Mouse (Mus musculus) midbrain, embryonic 15.5 days (tissue): ENCODE results near the gene Vps9d1. TPM values are rescaled to one million over a fixed set of nuclear protein-coding genes. Genes with fewer than 3 reads are reported as not detected.
"Not testable (repeated sequence)": the region's sequence is repeated elsewhere in the genome, so short reads cannot be mapped to it uniquely, and the experiment has no call there.

Experiments
- ATAC-seq: fragments of 200-750 bp; cut with Nextera tagmentation; replicated peaks from 2 replicates; pipeline ENCODE4 v1.8.0; 2017; ENCODE audit warnings: moderate TSS enrichment
- H3K27ac ChIP-seq: fragments of 300-500 bp; sonication (generic); 2 replicates; pipeline ENCODE4 v1.5.1; 2015; ENCODE audit warnings: mild to moderate bottlenecking, inconsistent platforms
- H3K27me3 ChIP-seq: fragments of 300-500 bp; sonication (generic); replicated peaks from 2 replicates; pipeline ENCODE4 v1.6.1; 2015; ENCODE audit warnings: inconsistent platforms
- H3K36me3 ChIP-seq: fragments of 300-500 bp; sonication (generic); replicated peaks from 2 replicates; pipeline ENCODE4 v1.6.1; 2015; ENCODE audit warnings: inconsistent platforms
- H3K4me1 ChIP-seq: fragments of 300-500 bp; sonication (generic); 2 replicates; pipeline ENCODE4 v1.6.1; 2015; ENCODE audit warnings: inconsistent platforms
- H3K4me2 ChIP-seq: fragments of 300-500 bp; sonication (generic); 2 replicates; pipeline ENCODE4 v1.6.1; 2015; ENCODE audit warnings: inconsistent platforms, mild to moderate bottlenecking, moderate library complexity
- H3K4me3 ChIP-seq: fragments of 300-500 bp; sonication (generic); 2 replicates; pipeline ENCODE4 v1.5.1; 2015; ENCODE audit warnings: mild to moderate bottlenecking, inconsistent platforms
- H3K9ac ChIP-seq: fragments of 300-500 bp; sonication (generic); 2 replicates; pipeline ENCODE4 v1.6.1; 2015; ENCODE audit warnings: mild to moderate bottlenecking, inconsistent platforms
- H3K9me3 ChIP-seq: fragments of 300-500 bp; sonication (generic); 2 replicates; pipeline ENCODE4 v1.6.1; 2016; ENCODE audit warnings: inconsistent platforms
- WGBS: fragments of 180-500 bp; shearing (Covaris S2); methylation state at CpG from one replicate; pipeline ENCODE4 v1.1.7; 2015; ENCODE audit warnings: mixed read lengths; 5-methylcytosine and 5-hydroxymethylcytosine counted together
- polyA plus RNA-seq: library from polyadenylated mRNA; unstranded; fragments of >200 nt; fragmentation: Nextera tagmentation; extraction: Ambion mirVana; gene quantifications from 2 replicates; pipeline ENCODE4 v1.2.1, GENCODE M21; 2015

Vps9d1 gene
- polyA plus RNA-seq, 1 experiment from 2014 or later = 69.9 TPM

DNA sequence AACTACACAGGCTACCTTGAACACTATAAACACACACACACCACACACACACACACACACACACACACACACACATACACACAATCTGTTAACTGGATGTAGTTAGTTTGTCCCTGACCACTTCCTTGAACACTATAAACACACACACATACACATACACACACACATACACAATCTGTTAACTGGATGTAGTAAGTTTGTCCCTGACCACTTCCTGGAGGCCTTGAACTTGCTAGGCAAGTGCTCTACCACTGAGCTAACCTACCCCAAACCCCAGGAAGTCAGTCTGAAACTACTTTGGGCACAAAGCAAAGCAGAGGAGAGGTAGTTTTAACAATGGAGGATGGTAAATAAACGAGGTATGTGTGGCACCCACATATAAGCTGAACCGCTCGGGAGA is 50.6 kb downstream of the Vps9d1 start:
- H3K9me3 ChIP-seq = no peaks in the 10 kb centered on the region
- H3K27me3 ChIP-seq = no peaks in the 10 kb centered on the region
- H3K27ac ChIP-seq = no peak overlapping the region
- H3K36me3 ChIP-seq = peaks cover 20% of the 10 kb centered on the region; the same call in 1 of the 2 replicates
- WGBS = 90% methylated on average over 3 of the region's 3 CpGs
- H3K9ac ChIP-seq = no peak overlapping the region
- no peak overlapping the region for H3K4me3 ChIP-seq
- H3K4me2 ChIP-seq = no peak overlapping the region
- peaks cover 3% of the 10 kb centered on the region; the same call in 1 of the 2 replicates for H3K4me1 ChIP-seq
- no peak for ATAC-seq

DNA sequence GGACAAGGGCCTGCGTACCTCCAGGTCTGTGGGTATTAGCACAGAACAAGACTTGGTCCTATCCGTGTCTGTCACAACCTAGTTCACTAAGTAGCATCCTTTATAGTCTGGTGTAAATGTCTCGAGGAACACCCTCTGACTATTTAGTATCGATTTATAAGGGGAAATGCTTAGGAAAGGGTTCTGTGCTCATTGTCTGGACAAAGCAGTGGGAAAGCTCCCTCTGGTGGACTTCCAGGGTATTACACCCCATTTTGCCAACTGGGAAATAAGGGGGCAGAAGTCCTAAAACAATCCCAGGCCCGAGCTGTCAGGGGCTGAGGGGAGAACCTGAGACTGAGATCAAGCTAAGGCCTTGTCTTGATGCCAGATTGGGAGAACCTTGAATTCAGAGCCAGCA is 51.9 kb downstream of the Vps9d1 start:
- H3K9ac ChIP-seq = no peak overlapping the region
- H3K36me3 ChIP-seq = peaks cover 12% of the 10 kb centered on the region; the same call in 1 of the 2 replicates
- 27% methylated on average over 5 of the region's 5 CpGs for WGBS
- no peak overlapping the region for H3K27ac ChIP-seq
- H3K4me2 ChIP-seq = no peak overlapping the region
- no peaks in the 10 kb centered on the region for H3K9me3 ChIP-seq
- peaks cover 3% of the 10 kb centered on the region; the same call in 1 of the 2 replicates for H3K4me1 ChIP-seq
- H3K27me3 ChIP-seq = no peaks in the 10 kb centered on the region
- ATAC-seq = 0 out of 2 replicates have a peak, but pooled peaks have one; percentile 37
- no peak overlapping the region for H3K4me3 ChIP-seq

DNA sequence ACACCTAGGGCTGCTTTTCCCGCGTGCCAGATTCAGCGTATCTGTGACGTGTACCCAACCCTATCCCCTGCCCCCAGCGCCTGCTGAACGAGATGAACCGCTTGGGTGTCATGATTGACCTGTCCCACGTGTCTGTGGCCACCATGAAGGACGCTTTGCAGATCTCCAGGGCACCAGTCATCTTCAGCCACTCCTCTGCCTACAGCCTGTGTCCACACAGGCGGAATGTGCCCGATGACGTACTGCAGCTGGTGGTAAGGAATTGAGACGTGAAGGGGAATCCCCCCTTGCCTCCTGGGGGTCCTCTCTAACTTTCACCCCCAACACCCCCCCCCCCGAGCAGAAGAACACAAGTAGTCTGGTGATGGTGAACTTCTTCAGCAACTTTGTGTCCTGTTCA is 54.3 kb downstream of the Vps9d1 start:
- no peak overlapping the region for H3K27ac ChIP-seq
- no peak overlapping the region for H3K9ac ChIP-seq
- no peaks in the 10 kb centered on the region for H3K27me3 ChIP-seq
- no peak for ATAC-seq
- H3K4me1 ChIP-seq = peaks cover 3% of the 10 kb centered on the region; the same call in 1 of the 2 replicates
- no peaks in the 10 kb centered on the region for H3K9me3 ChIP-seq
- H3K4me2 ChIP-seq = no peak overlapping the region
- H3K4me3 ChIP-seq = no peak overlapping the region
- no peaks in the 10 kb centered on the region for H3K36me3 ChIP-seq
- 75% methylated on average over 14 of the region's 14 CpGs for WGBS

DNA sequence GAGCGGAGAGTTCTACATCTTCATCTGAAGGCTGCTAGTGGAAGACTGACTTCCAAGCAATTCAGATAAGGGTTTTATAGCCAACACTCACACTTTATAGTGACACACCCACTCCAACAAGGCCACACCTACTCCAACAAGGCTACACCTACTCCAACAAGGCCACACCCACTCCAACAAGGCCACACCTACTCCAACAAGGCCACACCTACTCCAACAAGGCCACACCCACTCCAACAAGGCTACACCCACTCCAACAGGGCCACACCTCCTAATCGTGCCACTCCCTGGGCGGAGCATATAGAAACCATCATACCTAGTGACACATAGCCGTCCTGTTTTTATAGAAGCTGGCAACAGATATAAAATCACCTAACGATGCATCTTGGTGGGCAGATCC is 57.1 kb downstream of the Vps9d1 start:
- not testable (repeated sequence) for H3K4me1 ChIP-seq, H3K27ac ChIP-seq, H3K9me3 ChIP-seq, H3K9ac ChIP-seq, H3K4me2 ChIP-seq, ATAC-seq, H3K27me3 ChIP-seq, H3K4me3 ChIP-seq, H3K36me3 ChIP-seq
- 80% methylated on average over 5 of the region's 5 CpGs for WGBS

DNA sequence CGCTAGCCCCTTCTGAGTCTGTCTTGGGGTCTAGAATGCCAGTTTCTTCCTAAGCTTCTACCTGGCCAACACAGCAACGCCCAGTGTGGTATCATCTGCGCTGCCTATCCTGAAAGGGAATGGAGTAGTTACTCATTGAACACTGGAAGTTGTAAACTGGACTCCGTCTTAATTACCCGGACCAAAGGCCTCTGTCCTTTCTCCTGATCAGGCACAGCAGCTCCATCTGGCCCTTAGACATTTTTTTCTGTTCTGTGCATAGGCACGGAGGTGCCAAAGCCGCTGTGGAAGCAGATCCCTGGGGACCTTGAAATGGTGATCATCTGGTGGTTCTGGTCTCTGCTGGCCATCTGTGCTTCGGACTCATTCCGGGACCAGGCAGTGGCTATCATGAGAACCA is 60.4 kb downstream of the Vps9d1 start:
- H3K9ac ChIP-seq = no peak overlapping the region
- peaks cover 3% of the 10 kb centered on the region; the same call in 1 of the 2 replicates for H3K4me1 ChIP-seq
- no peak overlapping the region for H3K4me2 ChIP-seq
- no peak for ATAC-seq
- no peaks in the 10 kb centered on the region for H3K27me3 ChIP-seq
- WGBS = 85% methylated on average over 9 of the region's 9 CpGs
- H3K4me3 ChIP-seq = no peak overlapping the region
- H3K36me3 ChIP-seq = no peaks in the 10 kb centered on the region
- H3K27ac ChIP-seq = no peak overlapping the region
- H3K9me3 ChIP-seq = no peaks in the 10 kb centered on the region

Other genes starting within 250 kb of the Vps9d1 start
- gene Ankrd11, start 212.1 kb downstream of the Vps9d1 start, polyA plus RNA-seq = 69.4 and 71.7 TPM in 2 replicates
- 48.7 and 49.0 TPM in 2 replicates for gene Spg7, start 191.4 kb downstream of the Vps9d1 start, polyA plus RNA-seq
- gene Rpl13, start 152.0 kb downstream of the Vps9d1 start, polyA plus RNA-seq = 632 and 634 TPM in 2 replicates
- 8.1 TPM in 2 replicates for gene Cpne7, start 137.0 kb downstream of the Vps9d1 start, polyA plus RNA-seq
- gene Sult5a1, start 96.0 kb downstream of the Vps9d1 start, polyA plus RNA-seq = 1.6 and 2.1 TPM in 2 replicates
- 0.13 and 0.19 TPM in 2 replicates for gene Dpep1, start 68.1 kb downstream of the Vps9d1 start, polyA plus RNA-seq
- gene Chmp1a, start 41.6 kb downstream of the Vps9d1 start, polyA plus RNA-seq = 227 and 235 TPM in 2 replicates
- gene Spata33, start 41.5 kb downstream of the Vps9d1 start, polyA plus RNA-seq = 8.0 and 8.1 TPM in 2 replicates
- 52.6 and 55.0 TPM in 2 replicates for gene Cdk10, start 29.5 kb downstream of the Vps9d1 start, polyA plus RNA-seq
- gene Spata2l, start 18.1 kb downstream of the Vps9d1 start, polyA plus RNA-seq = 7.4 and 8.1 TPM in 2 replicates
- 28.2 and 30.3 TPM in 2 replicates for gene Zfp276, start 153 bp downstream of the Vps9d1 start, polyA plus RNA-seq
- 6.4 and 9.8 TPM in 2 replicates for gene Fanca, start 64.2 kb upstream of the Vps9d1 start, polyA plus RNA-seq
- gene Spire2, start 78.4 kb upstream of the Vps9d1 start, polyA plus RNA-seq = 44.0 and 44.8 TPM in 2 replicates
- gene Tcf25, start 119.4 kb upstream of the Vps9d1 start, polyA plus RNA-seq = 324 and 331 TPM in 2 replicates
- 0.10 and 0.17 TPM in 2 replicates for gene Mc1r, start 152.8 kb upstream of the Vps9d1 start, polyA plus RNA-seq
- gene Tubb3, start 157.1 kb upstream of the Vps9d1 start, polyA plus RNA-seq = 2,127 and 2,170 TPM in 2 replicates
- 48.4 and 49.8 TPM in 2 replicates for gene Def8, start 169.2 kb upstream of the Vps9d1 start, polyA plus RNA-seq
- 52.6 and 59.0 TPM in 2 replicates for gene Afg3l1, start 223.6 kb upstream of the Vps9d1 start, polyA plus RNA-seq